Mouse (Mus musculus) G1E (cell line): ENCODE measurements around the gene Prkg2. TPM values are rescaled to one million over a fixed set of nuclear protein-coding genes. Genes with fewer than 3 reads are reported as not detected.

ENCODE experiments used
- ATAC-seq: 2 replicates; pipeline ENCODE4 v1.8.0; 2016; ENCODE audit warnings: mild to moderate bottlenecking; ENCODE audit not compliant: insufficient number of reproducible peaks, poor library complexity, low FRiP score, severe bottlenecking; ENCODE audit errors: extremely low read depth
- DNase-seq: peaks from one replicate; pipeline ENCODE4 v3.0.0; 2012; ENCODE audit warnings: low spot score
- H3K27me3 ChIP-seq: 2 replicates; pipeline ENCODE4 v1.6.1; 2012; ENCODE audit warnings: mild to moderate bottlenecking, low read length, inconsistent platforms; ENCODE audit not compliant: insufficient read depth
- H3K36me3 ChIP-seq: replicated peaks from 2 replicates; pipeline ENCODE3; 2012; ENCODE audit warnings: mild to moderate bottlenecking, inconsistent platforms
- H3K4me1 ChIP-seq: 2 replicates; pipeline ENCODE4 v1.6.1; 2012; ENCODE audit warnings: low read depth, low read length, inconsistent platforms, mixed read lengths; ENCODE audit not compliant: insufficient read depth
- H3K4me3 ChIP-seq: 2 replicates; pipeline ENCODE4 v1.5.1; 2012; ENCODE audit warnings: low read depth, mild to moderate bottlenecking, inconsistent platforms, low read length, moderate library complexity, mixed read lengths
- H3K9me3 ChIP-seq: replicated peaks from 2 replicates; pipeline ENCODE4 v1.6.1; 2012; ENCODE audit warnings: inconsistent platforms
- CTCF ChIP-seq: IDR thresholded peaks from 2 replicates; pipeline ENCODE4 v1.5.1; 2012; ENCODE audit warnings: low read depth, low read length, inconsistent platforms, mixed read lengths
- GATA1 ChIP-seq: IDR thresholded peaks from 2 replicates; pipeline ENCODE4 v1.6.1; 2012; ENCODE audit warnings: borderline replicate concordance, low read length, inconsistent platforms, mixed read lengths
- GATA2 ChIP-seq: IDR thresholded peaks from 2 replicates; pipeline ENCODE4 v1.6.1; 2012; ENCODE audit warnings: low read depth, low read length, inconsistent platforms, borderline replicate concordance
- POLR2AphosphoS5 ChIP-seq: IDR thresholded peaks from 2 replicates; pipeline ENCODE4 v1.6.1; 2012; ENCODE audit warnings: low read depth, low read length, inconsistent platforms; ENCODE audit not compliant: insufficient replicate concordance
- TAL1 ChIP-seq: conservative IDR thresholded peaks from 2 replicates; pipeline ENCODE4 v1.6.1; 2012; ENCODE audit warnings: low read depth, low read length, inconsistent platforms, mixed read lengths
- polyA plus RNA-seq: library from polyadenylated mRNA; stranded (reverse); fragments of >175 nt; gene quantifications from 2 replicates; pipeline ENCODE4 v1.2.3, GENCODE M21; 2012
- total RNA-seq, 2 experiments: library from RNA; stranded (forward) in 1 of 2; stranded (reverse) in 1 of 2; fragments of 200-1000 nt in 1 of 2; fragments of >200 nt in 1 of 2; fragmentation: Nextera tagmentation in 1 of 2; gene quantifications; 2 replicates each; pipeline ENCODE4 v1.2.3; 2014 to 2017

Gene Prkg2
- total and polyA plus RNA-seq, 3 experiments: 0.11 TPM; not detected in 2

DNA sequence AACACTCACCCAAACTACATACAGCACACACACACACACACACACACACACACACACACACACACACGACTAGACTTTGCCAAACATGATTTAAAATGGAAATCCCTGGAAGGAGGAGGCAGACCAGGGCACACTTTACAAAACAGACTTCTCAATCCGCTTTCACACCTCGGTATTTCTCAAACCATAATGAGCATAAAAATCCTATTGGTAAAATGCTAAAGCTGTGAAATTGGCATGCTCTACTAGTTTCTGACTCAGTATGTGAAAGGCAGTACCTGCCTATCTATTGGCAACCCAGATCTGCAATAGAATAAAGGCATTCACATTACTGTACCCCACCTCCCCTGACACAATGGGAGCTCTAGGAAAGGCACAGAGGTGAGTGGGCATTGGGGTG is 52.1 kb downstream of the Prkg2 start:
- ATAC-seq: no peak
- DNase-seq: no peak
- Histone ChIP-seq H3K9me3 (peaks cover 46% of the 10 kb centered on the region), H3K36me3 (no peaks in the 10 kb centered on the region), H3K4me1 (no peaks in the 10 kb centered on the region), H3K27me3 (no peaks in the 10 kb centered on the region), H3K4me3 (no peak overlapping the region)
- TF ChIP-seq CTCF: no peak
- TF ChIP-seq GATA1: no peak
- TF ChIP-seq POLR2AphosphoS5: no peak
- TF ChIP-seq TAL1: no peak
- no peak for TF ChIP-seq GATA2

DNA sequence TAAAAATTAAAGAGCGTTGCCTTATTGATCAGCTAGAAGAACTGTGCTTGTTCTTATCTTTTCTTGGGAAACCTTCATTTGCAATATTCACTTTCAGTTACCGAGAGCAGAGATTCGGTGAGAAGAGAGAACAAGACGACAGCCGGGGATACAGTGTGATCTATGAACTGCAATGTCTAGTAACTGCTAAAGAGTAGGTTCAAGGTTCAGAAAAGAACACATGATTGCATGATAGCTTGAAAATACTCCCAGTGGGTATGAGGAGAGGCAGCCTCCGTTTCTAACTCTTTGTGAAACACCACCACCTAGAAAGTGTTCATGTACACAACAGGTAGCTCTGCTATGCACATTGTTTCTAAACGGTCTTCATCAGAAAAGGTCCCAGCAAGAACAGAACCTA is 55.8 kb downstream of the Prkg2 start:
- ATAC-seq: no peak

DNA sequence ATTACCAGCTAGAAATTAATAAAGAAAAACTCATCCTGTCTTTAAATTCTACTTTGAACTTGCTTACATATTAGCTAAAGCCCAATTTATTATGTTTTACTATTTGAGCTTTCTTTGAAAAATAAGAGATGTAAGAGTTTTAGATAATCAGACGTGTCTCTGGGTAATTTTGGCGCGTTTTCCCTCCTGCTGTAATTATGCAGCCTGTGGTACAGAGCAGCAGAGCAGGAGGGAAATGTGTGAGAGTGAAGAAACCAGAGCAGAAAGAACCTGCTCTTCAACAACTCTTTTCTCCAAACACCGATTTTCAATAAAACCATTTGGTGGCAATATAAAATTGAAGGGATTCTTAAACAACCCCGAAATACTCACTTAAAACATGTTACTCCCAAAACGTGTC is 58.8 kb downstream of the Prkg2 start:
- Histone ChIP-seq H3K4me1 (no peaks in the 10 kb centered on the region), H3K4me3 (no peak overlapping the region), H3K9me3 (peaks cover 28% of the 10 kb centered on the region), H3K36me3 (no peaks in the 10 kb centered on the region), H3K27me3 (no peaks in the 10 kb centered on the region)
- DNase-seq (no peak), ATAC-seq (no peak)
- TF ChIP-seq GATA2: no peak
- TF ChIP-seq POLR2AphosphoS5: no peak
- TF ChIP-seq CTCF: no peak
- TF ChIP-seq GATA1: no peak
- TF ChIP-seq TAL1: no peak

More for the DNA sequence above, 55.8 kb downstream of the Prkg2 start:
- H3K27me3 ChIP-seq: no peaks in the 10 kb centered on the region
- TF ChIP-seq GATA1 (no peak), POLR2AphosphoS5 (no peak), CTCF (no peak), TAL1 (no peak), GATA2 (no peak)
- H3K4me1 ChIP-seq: no peaks in the 10 kb centered on the region
- H3K9me3 ChIP-seq: peaks cover 46% of the 10 kb centered on the region
- no peak overlapping the region for H3K4me3 ChIP-seq
- no peaks in the 10 kb centered on the region for H3K36me3 ChIP-seq
- DNase-seq: no peak

DNA sequence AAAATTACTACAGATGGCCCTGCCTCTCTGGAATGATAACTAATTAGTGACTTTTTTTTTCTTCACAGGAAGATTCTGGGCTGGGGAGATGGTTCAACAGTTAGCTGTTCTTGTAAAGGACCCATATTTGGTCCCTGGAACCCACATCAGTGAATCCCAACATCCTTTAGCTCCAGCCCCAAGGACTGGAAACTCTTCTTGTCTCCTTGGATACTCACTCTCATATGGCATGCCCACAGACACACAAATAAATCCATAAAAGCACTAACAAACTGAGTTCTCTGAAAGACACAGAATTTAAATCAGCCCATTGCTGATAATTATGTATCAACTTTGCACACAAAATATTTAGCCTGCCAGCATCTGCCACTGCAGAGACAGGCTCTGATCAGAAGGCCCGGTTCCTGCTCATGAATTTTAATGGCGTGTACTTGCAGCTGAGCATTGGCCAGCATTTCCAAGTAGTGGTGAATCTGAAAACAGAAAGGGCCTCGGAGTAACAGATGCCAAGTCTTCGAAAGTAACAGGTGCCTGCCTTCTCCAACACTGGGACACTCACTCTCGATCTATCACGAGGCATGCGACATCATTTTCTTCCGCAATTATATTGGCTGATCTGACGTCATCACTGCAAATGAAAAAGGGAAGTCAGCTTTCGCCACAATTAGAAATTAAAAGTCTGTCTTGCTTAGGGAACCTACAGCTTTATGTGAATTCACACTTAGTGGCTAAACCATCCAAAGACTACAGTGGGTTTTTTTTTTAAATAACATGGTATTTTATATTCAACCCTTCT is 61.1 kb downstream of the Prkg2 start:
- no peak for ATAC-seq

DNA sequence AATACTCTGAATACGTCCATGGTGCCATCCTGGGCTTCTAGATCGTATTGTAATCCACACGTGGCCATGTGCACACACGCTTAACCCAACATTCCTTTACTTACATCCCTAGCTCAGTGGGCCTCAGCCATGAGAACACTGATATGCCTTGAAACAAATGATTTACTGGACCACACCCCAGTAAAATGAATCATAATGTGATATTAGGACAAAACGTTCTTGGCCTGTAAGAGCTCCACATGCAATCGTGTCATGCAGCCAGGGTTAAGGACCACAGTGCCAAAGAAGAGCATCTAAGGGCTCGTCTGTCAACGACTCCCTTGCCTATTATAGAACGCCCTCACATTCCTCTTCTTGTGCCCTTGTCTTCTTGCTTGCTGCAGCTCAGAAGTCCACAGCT is 70.5 kb downstream of the Prkg2 start:
- H3K4me3 ChIP-seq: no peak overlapping the region
- H3K9me3 ChIP-seq: peaks cover 34% of the 10 kb centered on the region
- no peaks in the 10 kb centered on the region for H3K27me3 ChIP-seq
- ATAC-seq (no peak), DNase-seq (no peak)
- H3K4me1 ChIP-seq: no peaks in the 10 kb centered on the region
- TF ChIP-seq POLR2AphosphoS5 (no peak), GATA2 (no peak), GATA1 (no peak), TAL1 (no peak), CTCF (no peak)
- no peaks in the 10 kb centered on the region for H3K36me3 ChIP-seq

More for the DNA sequence above, 61.1 kb downstream of the Prkg2 start:
- H3K4me3 ChIP-seq: no peak overlapping the region
- TF ChIP-seq GATA1 (no peak), TAL1 (no peak), GATA2 (no peak), CTCF (no peak), POLR2AphosphoS5 (no peak)
- no peak for DNase-seq
- H3K9me3 ChIP-seq: peaks cover 34% of the 10 kb centered on the region
- H3K4me1 ChIP-seq: no peaks in the 10 kb centered on the region
- H3K36me3 ChIP-seq: no peaks in the 10 kb centered on the region
- H3K27me3 ChIP-seq: no peaks in the 10 kb centered on the region

DNA sequence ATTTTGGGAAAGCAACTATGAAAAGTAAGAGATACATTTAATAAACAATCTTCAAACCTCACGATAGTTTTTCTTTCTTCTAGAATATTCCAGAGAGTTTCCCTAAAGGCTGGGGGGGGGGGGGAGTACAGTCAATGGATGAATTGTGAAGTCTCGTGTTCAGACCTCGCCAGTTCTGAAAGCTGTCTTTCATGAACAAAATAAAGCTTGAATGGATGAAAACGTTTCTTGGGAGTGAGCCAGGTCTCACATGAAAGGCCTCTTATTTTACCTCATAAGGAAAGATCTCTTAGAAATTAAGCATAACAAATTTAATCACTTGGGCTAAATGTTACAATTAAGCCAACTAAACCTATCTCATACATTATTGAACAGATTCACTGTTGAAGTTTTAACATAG is 72.0 kb downstream of the Prkg2 start:
- DNase-seq: no peak
- no peak for ATAC-seq
- TF ChIP-seq POLR2AphosphoS5: no peak
- no peak for TF ChIP-seq GATA2
- TF ChIP-seq CTCF: no peak
- no peak for TF ChIP-seq TAL1
- TF ChIP-seq GATA1: no peak
- no peaks in the 10 kb centered on the region for H3K27me3 ChIP-seq
- H3K4me1 ChIP-seq: no peaks in the 10 kb centered on the region
- H3K4me3 ChIP-seq: no peak overlapping the region
- H3K36me3 ChIP-seq: no peaks in the 10 kb centered on the region
- H3K9me3 ChIP-seq: peaks cover 29% of the 10 kb centered on the region
